Mouse (Mus musculus) thymus, adult 2 months (tissue): ENCODE data around the gene Bet1.

Source experiments
- CTCF ChIP-seq: fragments of 200-500 bp; IDR thresholded peaks from 2 replicates; pipeline ENCODE4 v1.5.1; 2012; ENCODE audit warnings: mild to moderate bottlenecking, control low read depth, low read length, moderate library complexity, borderline replicate concordance; ENCODE audit not compliant: control insufficient read depth, poor library complexity, insufficient read depth; ENCODE audit errors: extremely low read depth
- POLR2A ChIP-seq: fragments of 200-500 bp; IDR thresholded peaks from 2 replicates; pipeline ENCODE4 v1.6.1; 2012; ENCODE audit warnings: mild to moderate bottlenecking, low read length, control low read depth, moderate library complexity; ENCODE audit not compliant: control insufficient read depth, poor library complexity, insufficient read depth; ENCODE audit errors: extremely low read depth

DNA sequence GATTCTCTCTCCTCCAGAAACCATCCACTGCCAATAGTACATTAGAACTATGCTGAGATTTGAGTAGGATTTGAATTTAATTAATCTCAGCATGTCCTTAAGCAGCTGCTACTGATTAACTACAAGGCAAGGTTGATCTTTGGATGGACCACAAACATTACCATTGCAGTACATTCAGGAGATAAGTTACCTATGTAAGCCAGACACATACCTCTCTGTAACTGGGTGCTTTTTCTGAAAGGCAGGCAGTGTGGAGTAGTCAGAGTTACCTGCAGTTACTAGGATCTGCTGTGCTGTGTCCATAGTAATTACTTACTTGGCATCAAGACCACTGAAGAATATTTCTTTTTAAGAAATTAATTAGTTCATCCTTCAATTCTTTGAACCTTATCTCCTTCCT lies 17.1 kb downstream of the Bet1 start:
- no peak for TF ChIP-seq POLR2A
- TF ChIP-seq CTCF = no peak
